Mouse (Mus musculus) R1 (cell line): ENCODE measurements at regions not wholly inside any gene's neighbourhood (a gene's known extent, or its start where the extent isn't known, plus 50 kb on each side); places are given as distances from the start of the nearest gene placed in this dataset.

Experiments used
- DNase-seq: peaks from one replicate; pipeline ENCODE4 v3.0.0-alpha.2; 2018; ENCODE audit warnings: low read depth, low spot score

DNA sequence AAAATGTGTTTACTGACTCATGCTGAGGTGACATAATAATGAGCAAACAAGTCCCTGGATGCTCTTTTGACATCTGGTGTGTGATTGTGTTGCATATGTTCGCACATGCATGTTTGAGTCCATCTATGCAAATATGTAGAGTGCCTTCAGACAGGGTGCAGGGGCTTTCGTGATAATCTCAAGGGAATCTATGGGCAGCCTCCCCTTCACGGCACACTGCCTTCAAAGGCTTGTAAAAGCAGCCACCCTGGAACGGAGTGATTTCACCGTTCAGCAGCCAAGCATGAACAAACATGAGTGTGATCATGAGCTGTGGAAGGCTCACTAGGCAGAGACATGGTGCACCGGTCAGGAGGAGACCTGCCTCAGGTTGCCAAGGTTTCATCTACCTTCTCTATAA is 57.1 kb upstream of the Mbip start:
- DNase-seq: no peak

DNA sequence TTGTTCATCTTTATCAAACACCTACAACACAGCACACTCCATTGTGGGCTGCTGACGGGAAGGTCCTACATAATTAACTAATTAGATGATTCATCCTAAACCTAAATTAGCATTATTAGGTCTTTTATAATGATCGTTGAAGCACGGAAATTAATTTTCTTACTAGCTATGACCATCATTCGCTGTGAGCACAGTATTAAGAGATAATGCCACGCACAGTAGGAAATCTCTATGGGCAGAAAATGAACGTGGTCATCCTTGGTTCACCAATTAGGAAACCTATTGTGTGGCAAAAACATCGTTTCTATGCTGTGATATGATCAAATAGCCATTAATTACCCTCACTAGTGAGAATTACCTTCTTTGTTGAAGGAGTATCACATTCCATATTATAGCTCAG is 56.4 kb upstream of the Mbip start:
- DNase-seq: no peak
